Mouse (Mus musculus): ENCODE measurements around the gene Ccdc14.

GRCm38 (mm10) chr16:34742930-34743329 lies 52.5 kb downstream of the Ccdc14 start:
- no peak for TF ChIP-seq CTCF (IDR thresholded peaks at IDR 0.05; ENCODE audit: extremely low read depth, insufficient read length, insufficient replicate concordance, low read depth, low read length)
- TF ChIP-seq POLR2A (IDR thresholded peaks at IDR 0.05; ENCODE audit: low read depth, low read length) = no peak
